Mouse (Mus musculus): ENCODE data around the gene Polg.

GRCm38 (mm10) chr7:79468994-79469393 lies 2.8 kb upstream of the Polg start:
- TF ChIP-seq EP300 (IDR thresholded peaks at IDR 0.05; ENCODE audit: low read depth) (no peak), CTCF (IDR thresholded peaks at IDR 0.05; ENCODE audit: low read depth) (no peak)

Data from liver, embryonic 14.5 days (tissue).